Mouse (Mus musculus): ENCODE measurements around the gene Ttll12. TPM values are rescaled to one million over a fixed set of nuclear protein-coding genes. Genes with fewer than 3 reads are reported as not detected.

Ttll12 gene
- 36.8 and 55.0 TPM in 2 replicates for polyA plus RNA-seq (2012; ENCODE audit: insufficient read depth, low replicate concordance)

DNA sequence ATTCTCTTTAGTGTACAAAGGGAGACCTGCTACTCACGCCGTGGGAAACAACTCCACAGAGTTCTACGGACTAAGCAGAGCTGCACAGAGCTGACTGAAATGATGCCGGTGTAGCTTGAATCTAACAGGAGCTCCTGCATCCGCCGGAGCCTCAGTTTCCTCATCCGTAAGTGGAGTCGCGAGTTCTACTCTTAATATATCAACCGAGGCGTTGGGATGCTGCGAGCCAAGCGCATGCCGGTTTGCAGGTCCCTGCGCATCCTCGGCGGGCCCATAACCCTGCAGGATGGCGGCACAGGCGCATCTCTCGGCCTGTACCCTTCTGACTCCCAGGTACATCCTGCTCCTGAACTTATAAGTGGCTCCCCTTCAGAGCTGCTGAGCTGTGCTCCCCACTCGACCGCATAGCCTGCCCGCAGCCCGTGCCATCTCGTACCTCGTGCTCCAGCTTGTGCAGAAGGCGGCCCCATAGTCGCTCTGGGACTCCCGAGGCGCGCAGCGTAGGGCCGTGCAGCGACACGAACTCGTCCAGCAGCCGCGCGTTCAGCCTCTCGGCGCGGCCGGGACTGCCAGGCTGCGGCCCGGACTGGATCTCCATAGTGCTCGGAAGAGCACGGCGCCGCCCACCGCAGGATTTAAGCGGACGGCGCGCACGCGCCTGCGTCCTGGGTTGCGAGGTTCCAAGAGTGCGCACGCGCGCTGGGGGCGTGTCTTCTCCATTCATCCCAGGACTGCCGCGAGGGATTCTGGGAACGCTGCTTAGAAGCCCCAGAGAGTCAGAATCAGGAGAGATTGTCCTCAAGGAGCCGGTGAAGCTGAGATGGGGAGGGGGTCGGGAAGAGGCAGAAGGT lies at the start of gene Ttll12:
Gene Ttll12 (minus strand): TSS at position 645 of the 851 bp plus-strand sequence.
- TF ChIP-seq GATA1 (IDR thresholded peaks at IDR 0.05; ENCODE audit: borderline replicate concordance, low read length) (no peak), FLI1 (IDR thresholded peaks at IDR 0.05; ENCODE audit: low read length) (no peak)
- peaks cover 83% of the 10 kb centered on the region for H3K4me1 ChIP-seq
- no peaks in the 10 kb centered on the region for H3K27me3 ChIP-seq (replicated peaks)
- H3K36me3 ChIP-seq (replicated peaks; ENCODE audit: low read length): peaks cover 29% of the 10 kb centered on the region
- H3K9me3 ChIP-seq: no peaks in the 10 kb centered on the region
- H3K4me3 ChIP-seq (replicated peaks): peak within 1 kb of the TSS; percentile 99

DNA sequence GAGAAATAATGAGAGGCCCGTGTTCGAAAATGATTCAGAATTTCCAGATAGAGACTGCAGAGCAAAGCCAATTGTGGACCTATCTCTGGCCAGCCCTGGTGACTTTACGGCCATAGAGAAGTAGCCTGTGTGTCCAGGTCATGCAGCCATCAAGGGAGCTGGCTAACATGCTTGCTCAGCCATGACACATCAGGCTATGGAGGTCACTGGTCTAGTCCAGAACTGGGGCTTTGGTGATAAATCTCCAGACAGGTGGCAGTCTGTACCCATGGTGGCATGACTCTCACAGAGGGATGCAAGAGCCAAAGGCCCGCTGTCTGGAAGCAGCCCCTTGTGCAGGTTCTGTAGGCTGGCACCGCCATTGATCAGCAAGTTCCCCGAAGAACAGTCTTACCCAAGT lies 47.6 kb upstream of the Ttll12 start:
- TF ChIP-seq FLI1 (IDR thresholded peaks at IDR 0.05; ENCODE audit: low read length) (no peak), GATA1 (IDR thresholded peaks at IDR 0.05; ENCODE audit: borderline replicate concordance, low read length) (no peak)
- no peaks in the 10 kb centered on the region for H3K9me3 ChIP-seq

DNA sequence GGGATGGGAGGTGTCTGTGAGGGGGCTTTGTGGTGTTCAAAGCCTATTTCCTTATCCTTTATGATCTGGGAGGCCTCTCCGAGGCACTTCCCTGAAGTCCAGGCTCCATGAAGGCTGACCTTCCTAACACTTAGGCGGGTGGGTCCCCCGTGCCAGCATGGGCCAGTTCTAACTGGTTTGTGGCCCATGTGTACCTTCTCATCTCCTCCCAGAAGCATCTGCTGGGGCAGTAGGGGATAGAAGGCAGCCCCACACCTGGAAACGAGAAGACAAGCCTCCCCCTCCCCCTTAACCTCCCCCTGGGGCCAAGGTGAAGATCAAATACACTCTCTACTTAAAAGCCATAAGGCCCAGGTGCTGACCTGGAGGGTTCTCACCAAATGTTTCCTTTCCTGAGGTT lies 45.3 kb upstream of the Ttll12 start:
- Histone ChIP-seq H3K27me3 (replicated peaks) (peaks cover 81% of the 10 kb centered on the region), H3K9me3 (no peaks in the 10 kb centered on the region), H3K36me3 (replicated peaks; ENCODE audit: low read length) (no peaks in the 10 kb centered on the region), H3K4me3 (replicated peaks) (no peak overlapping the region), H3K4me1 (peaks cover 1% of the 10 kb centered on the region; the same call in 1 of the 2 replicates)
- TF ChIP-seq FLI1 (IDR thresholded peaks at IDR 0.05; ENCODE audit: low read length): no peak
- no peak for TF ChIP-seq GATA1 (IDR thresholded peaks at IDR 0.05; ENCODE audit: borderline replicate concordance, low read length)

More for the DNA sequence above, 47.6 kb upstream of the Ttll12 start:
- peaks cover 87% of the 10 kb centered on the region for H3K27me3 ChIP-seq (replicated peaks)
- no peak overlapping the region for H3K4me3 ChIP-seq (replicated peaks)
- no peaks in the 10 kb centered on the region for H3K36me3 ChIP-seq (replicated peaks; ENCODE audit: low read length)
- H3K4me1 ChIP-seq: no peaks in the 10 kb centered on the region

DNA sequence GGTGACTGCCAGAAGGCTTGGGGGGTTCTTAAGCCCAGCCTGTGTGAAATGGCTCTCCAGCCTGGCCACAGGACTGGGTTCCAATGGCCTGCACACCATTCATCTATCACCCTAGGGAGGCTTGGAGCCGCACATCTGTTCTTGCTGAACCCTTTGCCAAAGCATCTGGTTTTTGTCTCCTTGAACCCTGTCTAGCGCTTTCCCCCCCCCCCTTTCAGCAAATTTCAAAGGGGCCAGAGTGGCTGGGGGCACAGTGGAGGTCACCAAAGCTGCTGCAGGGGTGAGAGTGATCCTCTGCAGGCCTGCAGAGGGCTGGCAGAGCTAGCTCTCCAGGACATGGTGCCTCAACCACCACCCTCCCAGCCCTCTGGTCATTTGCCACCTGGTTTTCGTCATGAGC lies 44.2 kb upstream of the Ttll12 start:
- Histone ChIP-seq H3K9me3 (no peaks in the 10 kb centered on the region), H3K36me3 (replicated peaks; ENCODE audit: low read length) (no peaks in the 10 kb centered on the region), H3K27me3 (replicated peaks) (peaks cover 79% of the 10 kb centered on the region), H3K4me1 (peaks cover 3% of the 10 kb centered on the region; the same call in 1 of the 2 replicates), H3K4me3 (replicated peaks) (no peak overlapping the region)
- TF ChIP-seq FLI1 (IDR thresholded peaks at IDR 0.05; ENCODE audit: low read length) (no peak), GATA1 (IDR thresholded peaks at IDR 0.05; ENCODE audit: borderline replicate concordance, low read length) (no peak)

DNA sequence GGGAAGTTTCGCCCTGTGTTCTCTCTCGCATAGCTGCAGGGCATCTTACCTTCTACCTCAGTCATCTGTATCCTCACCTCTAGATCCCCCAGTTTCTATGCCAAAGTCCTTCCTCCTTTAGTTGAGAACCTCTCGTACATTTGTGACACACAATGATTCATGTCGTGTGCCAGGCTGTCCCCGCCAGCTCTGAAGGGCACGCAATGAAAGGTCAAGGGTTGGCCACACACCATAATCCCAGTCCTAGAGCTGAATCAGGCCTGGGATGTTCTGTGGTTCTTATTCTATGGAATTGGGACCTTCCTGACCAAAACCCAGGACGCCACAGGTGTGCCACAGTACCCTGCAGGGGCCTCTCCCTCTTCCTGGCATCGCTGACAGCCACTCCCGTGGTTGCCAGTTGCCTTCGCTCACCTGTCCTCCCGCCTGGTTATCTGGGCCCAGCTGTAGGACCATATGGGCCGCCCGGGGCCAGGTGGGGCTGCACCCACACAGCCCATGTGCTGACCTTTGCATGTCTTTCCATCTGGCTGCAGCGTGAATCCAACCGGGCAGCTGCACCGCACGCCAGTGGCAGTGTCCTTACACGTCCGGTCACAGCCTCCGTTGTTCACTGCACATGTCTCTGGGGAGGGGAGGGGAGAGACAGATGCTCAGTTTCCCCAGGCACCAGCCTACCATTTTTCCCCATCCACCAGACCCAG lies 43.4 kb upstream of the Ttll12 start:
- Histone ChIP-seq H3K9me3 (no peaks in the 10 kb centered on the region), H3K4me3 (replicated peaks) (no peak overlapping the region), H3K36me3 (replicated peaks; ENCODE audit: low read length) (no peaks in the 10 kb centered on the region), H3K27me3 (replicated peaks) (peaks cover 77% of the 10 kb centered on the region), H3K4me1 (peaks cover 3% of the 10 kb centered on the region; the same call in 1 of the 2 replicates)
- TF ChIP-seq FLI1 (IDR thresholded peaks at IDR 0.05; ENCODE audit: low read length) (no peak), GATA1 (IDR thresholded peaks at IDR 0.05; ENCODE audit: borderline replicate concordance, low read length) (no peak)

DNA sequence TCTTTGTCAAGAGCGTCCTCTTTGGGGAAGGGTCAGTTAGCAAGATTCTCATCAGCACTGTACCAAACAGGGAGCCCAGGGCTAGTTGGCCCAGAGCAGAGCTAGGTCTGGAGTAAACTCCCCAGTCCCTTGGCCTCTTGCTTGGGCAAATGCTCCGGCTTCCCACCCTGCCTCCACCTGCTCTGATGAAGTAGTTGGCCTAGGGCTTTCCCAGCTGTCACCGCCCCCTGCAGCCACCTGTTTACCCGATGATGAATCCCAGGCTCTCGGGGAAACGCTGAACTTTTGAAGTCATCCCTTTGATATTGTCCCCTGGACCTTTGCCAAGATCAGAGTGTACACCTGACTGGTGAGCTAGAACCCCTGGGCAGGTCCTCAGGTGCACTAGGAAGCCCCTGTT lies 41.8 kb upstream of the Ttll12 start:
- H3K27me3 ChIP-seq (replicated peaks): peaks cover 71% of the 10 kb centered on the region
- peaks cover 3% of the 10 kb centered on the region; the same call in 1 of the 2 replicates for H3K4me1 ChIP-seq
- H3K9me3 ChIP-seq: peaks cover 9% of the 10 kb centered on the region
- H3K36me3 ChIP-seq (replicated peaks; ENCODE audit: low read length): no peaks in the 10 kb centered on the region
- no peak overlapping the region for H3K4me3 ChIP-seq (replicated peaks)
- TF ChIP-seq FLI1 (IDR thresholded peaks at IDR 0.05; ENCODE audit: low read length) (no peak), GATA1 (IDR thresholded peaks at IDR 0.05; ENCODE audit: borderline replicate concordance, low read length) (no peak)

DNA sequence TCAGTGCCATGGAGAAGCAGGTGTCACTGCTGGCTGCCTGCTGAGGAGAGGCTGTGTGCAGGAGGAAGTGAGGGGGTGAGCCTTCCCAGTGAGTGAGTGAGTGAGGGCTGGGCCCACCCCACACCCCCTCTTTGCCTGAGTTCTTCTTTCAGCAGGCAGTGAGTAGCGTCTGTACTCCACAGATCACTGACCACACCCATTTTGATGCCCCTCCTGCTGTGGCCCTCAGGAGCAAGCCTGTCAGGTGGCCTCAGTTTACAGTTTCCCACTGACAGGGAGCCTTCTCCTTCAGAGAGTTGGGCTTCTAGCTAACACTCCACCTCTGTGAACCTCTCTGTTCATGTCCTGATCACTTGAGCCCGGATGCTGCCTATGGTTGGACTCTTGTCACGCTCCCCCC lies 40.3 kb upstream of the Ttll12 start:
- TF ChIP-seq FLI1 (IDR thresholded peaks at IDR 0.05; ENCODE audit: low read length): no peak
- TF ChIP-seq GATA1 (IDR thresholded peaks at IDR 0.05; ENCODE audit: borderline replicate concordance, low read length): no peak
- Histone ChIP-seq H3K27me3 (replicated peaks) (peaks cover 62% of the 10 kb centered on the region), H3K36me3 (replicated peaks; ENCODE audit: low read length) (no peaks in the 10 kb centered on the region), H3K4me3 (replicated peaks) (no peak overlapping the region), H3K4me1 (peaks cover 3% of the 10 kb centered on the region; the same call in 1 of the 2 replicates), H3K9me3 (peaks cover 21% of the 10 kb centered on the region)

DNA sequence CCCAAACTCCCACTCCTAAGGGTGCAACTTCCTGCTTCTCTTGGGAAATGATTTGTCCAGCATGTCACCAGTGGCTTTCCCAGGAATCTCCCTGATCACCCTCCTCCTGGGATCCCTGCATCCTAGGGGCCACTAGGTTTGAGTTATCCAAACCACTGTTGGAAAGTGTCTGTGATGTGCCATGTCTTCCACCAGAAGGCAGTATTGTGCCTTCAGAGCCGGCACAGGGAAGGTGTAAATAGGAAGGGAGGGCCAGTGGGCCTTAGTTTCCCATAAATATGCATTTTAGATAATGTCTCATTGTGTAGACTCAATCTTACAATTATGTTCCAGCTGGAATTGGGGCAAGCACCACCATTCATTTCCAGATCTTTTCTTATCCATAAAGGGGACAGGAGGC lies 39.1 kb upstream of the Ttll12 start:
- no peak overlapping the region for H3K4me3 ChIP-seq (replicated peaks)
- no peaks in the 10 kb centered on the region for H3K36me3 ChIP-seq (replicated peaks; ENCODE audit: low read length)
- H3K4me1 ChIP-seq: peaks cover 8% of the 10 kb centered on the region
- H3K27me3 ChIP-seq (replicated peaks): peaks cover 53% of the 10 kb centered on the region
- TF ChIP-seq GATA1 (IDR thresholded peaks at IDR 0.05; ENCODE audit: borderline replicate concordance, low read length) (no peak), FLI1 (IDR thresholded peaks at IDR 0.05; ENCODE audit: low read length) (no peak)
- H3K9me3 ChIP-seq: peaks cover 33% of the 10 kb centered on the region

DNA sequence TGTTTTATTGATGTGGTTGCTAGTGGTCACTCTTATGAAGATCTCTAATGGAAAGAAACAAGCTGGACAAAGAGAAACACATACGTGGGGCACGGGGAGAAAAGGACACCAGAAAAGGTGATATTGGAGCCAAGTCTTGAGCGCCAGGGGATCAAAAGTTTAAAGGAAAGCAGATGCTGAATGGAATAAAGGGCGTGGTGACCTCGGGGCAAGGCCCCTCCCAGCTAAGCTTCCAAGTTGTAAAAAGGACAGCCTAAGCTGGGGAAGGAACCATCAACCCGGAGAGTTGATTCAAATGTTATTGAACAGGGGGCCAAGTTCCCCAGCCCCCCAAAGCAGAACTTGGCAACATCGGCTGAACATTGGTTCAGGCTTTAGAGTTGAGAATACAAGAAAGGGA lies 36.1 kb upstream of the Ttll12 start:
- Histone ChIP-seq H3K9me3 (peaks cover 42% of the 10 kb centered on the region), H3K36me3 (replicated peaks; ENCODE audit: low read length) (no peaks in the 10 kb centered on the region), H3K4me1 (peaks cover 21% of the 10 kb centered on the region), H3K4me3 (replicated peaks) (no peak overlapping the region), H3K27me3 (replicated peaks) (peaks cover 36% of the 10 kb centered on the region)
- TF ChIP-seq FLI1 (IDR thresholded peaks at IDR 0.05; ENCODE audit: low read length) (no peak), GATA1 (IDR thresholded peaks at IDR 0.05; ENCODE audit: borderline replicate concordance, low read length) (no peak)

DNA sequence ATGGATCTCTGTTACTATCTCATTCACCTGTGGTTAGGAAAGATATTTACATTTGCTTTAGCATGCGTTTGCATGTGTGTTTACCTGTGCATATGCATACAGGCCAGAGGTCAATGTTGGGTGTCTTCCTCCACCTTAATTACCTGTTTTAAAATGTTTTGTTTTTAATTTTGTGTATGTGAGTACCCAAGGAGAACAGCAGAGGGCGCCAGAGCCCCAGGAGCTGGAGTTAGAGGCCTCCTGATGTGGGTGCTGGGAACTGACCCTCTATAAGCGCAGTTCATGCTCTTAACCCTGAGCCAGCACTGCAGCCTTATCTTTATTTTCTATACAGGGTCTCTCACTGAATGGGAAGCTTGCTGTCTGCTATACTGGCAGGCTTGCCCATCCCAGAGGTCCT lies 34.8 kb upstream of the Ttll12 start:
- peaks cover 31% of the 10 kb centered on the region for H3K27me3 ChIP-seq (replicated peaks)
- peaks cover 42% of the 10 kb centered on the region for H3K9me3 ChIP-seq
- TF ChIP-seq FLI1 (IDR thresholded peaks at IDR 0.05; ENCODE audit: low read length): no peak
- no peak for TF ChIP-seq GATA1 (IDR thresholded peaks at IDR 0.05; ENCODE audit: borderline replicate concordance, low read length)
- H3K4me3 ChIP-seq (replicated peaks): no peak overlapping the region
- no peaks in the 10 kb centered on the region for H3K36me3 ChIP-seq (replicated peaks; ENCODE audit: low read length)
- H3K4me1 ChIP-seq: peaks cover 21% of the 10 kb centered on the region

All from megakaryocyte, embryonic 14.5 days (primary cell).